ENCODE assay signal across 17 mouse cellular contexts in the genomic region with DNA sequence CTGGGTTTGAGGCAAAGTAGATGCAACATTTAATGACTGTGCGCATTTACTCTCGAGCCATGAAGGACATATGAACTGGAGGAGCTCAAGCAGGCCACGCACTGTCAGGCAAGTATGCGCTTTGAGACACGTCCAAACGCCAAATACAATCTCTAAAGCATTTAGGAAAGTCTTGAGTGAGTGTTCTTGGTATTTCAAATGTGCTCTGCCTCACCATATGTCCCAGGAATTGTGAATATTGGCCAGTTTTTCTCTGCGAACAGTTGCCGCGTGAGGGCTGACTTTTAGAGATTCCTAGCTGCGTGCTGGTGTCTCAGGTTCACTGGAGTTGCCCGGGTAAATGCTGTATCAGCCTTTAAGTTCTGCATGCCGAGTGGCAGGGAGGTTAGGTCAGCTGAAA.
DNase-seq lines count a peak whose midpoint lies in the region; ATAC-seq lines count a peak whose summit lies in the region.
"Had no signal": no experiment of that assay in that cellular context is flagged by ENCODE, and none has a peak within 500 bp of the region (broad histone marks: within the 10 kb centered on the region; RNA-seq: fewer than 3 reads in every experiment).

No protein-coding gene starts in this region.

- DNase-seq in frontal cortex, postnatal 25 days (ENCODE audit: low spot score in 2 of 2): no peak
- peak; percentile 25 for DNase-seq in right cerebral cortex, postnatal 25 days
- DNase-seq in right cerebral cortex, postnatal 14 days: no peak
- DNase-seq in layer of hippocampus, postnatal 14 days (ENCODE audit: low spot score in 2 of 2): peak; percentile 24 to 28
- DNase-seq in adrenal gland, adult 8-10 months: no peak
- no peak for DNase-seq in adrenal gland, postnatal 10 days
- DNase-seq: cerebellum, adult 2 months; cerebellum, postnatal 25 days; kidney, adult 8-10 months; kidney, postnatal 14 days; liver; lung, postnatal 36 days; thymus, postnatal 14 days had no signal

- peak; percentile 66 for ATAC-seq in frontal cortex, adult (ENCODE audit: low TSS enrichment)
- ATAC-seq: hindbrain, embryonic 16.5 days; intestine, embryonic 15.5 days; midbrain, embryonic 15.5 days had no signal

Comparison
In these comparisons a context has a peak if more than half of its experiments do, and no peak if none do; other contexts are left out.
1. DNase-seq: peak in right cerebral cortex, postnatal 25 days (single experiment) and layer of hippocampus, postnatal 14 days (2 of 2); none in frontal cortex, postnatal 25 days (0 of 2), right cerebral cortex, postnatal 14 days (single experiment), adrenal gland, adult 8-10 months (single experiment) and adrenal gland, postnatal 10 days (single experiment).